Mouse (Mus musculus): ENCODE measurements at regions not wholly inside any gene's neighbourhood (a gene's known extent, or its start where the extent isn't known, plus 50 kb on each side); places are given as distances from the start of the nearest gene placed in this dataset.
"Not testable (repeated sequence)": the region's sequence is repeated elsewhere in the genome, so short reads cannot be mapped to it uniquely, and the experiment has no call there.

- TF ChIP-seq CTCF (IDR thresholded peaks at IDR 0.05 in 2 of 3, conservative IDR thresholded peaks at IDR 0.05 in 1 of 3; ENCODE audit: control insufficient read depth in 1 of 3, insufficient read depth in 1 of 3, low read depth in 2 of 3, low read length in 3 of 3, poor library complexity in 1 of 3, severe bottlenecking in 1 of 3); HCFC1 (IDR thresholded peaks at IDR 0.05; ENCODE audit: low read depth, low read length); EP300 (IDR thresholded peaks at IDR 0.05; ENCODE audit: low read depth in 1 of 2, low read length in 2 of 2); BHLHE40 (IDR thresholded peaks at IDR 0.05; ENCODE audit: borderline replicate concordance, low read depth, low read length); POLR2A (IDR thresholded peaks at IDR 0.05; ENCODE audit: control insufficient read depth in 1 of 2, insufficient read depth in 1 of 2, low read depth in 1 of 2, low read length in 2 of 2, poor library complexity in 1 of 2); ETS1 (IDR thresholded peaks at IDR 0.05; ENCODE audit: low read depth, low read length); RCOR1 (IDR thresholded peaks at IDR 0.05; ENCODE audit: low read depth, low read length); E2F4 (IDR thresholded peaks at IDR 0.05; ENCODE audit: borderline replicate concordance, low read depth, low read length); MXI1 (IDR thresholded peaks at IDR 0.05; ENCODE audit: low read depth, low read length); UBTF (IDR thresholded peaks at IDR 0.05; ENCODE audit: borderline replicate concordance, insufficient read depth, low read depth, low read length); USF2 (IDR thresholded peaks at IDR 0.05; ENCODE audit: borderline replicate concordance in 1 of 2, insufficient read depth in 1 of 2, low read depth in 1 of 2, low read length in 2 of 2): not testable (repeated sequence)
Measured at GRCm38 (mm10) chr10:99599142-99600120, 160.0 kb downstream of the Csl start.

Data from MEL (cell line).